Mouse (Mus musculus) limb, embryonic 13.5 days (tissue): ENCODE results near the gene Runx2. TPM values are rescaled to one million over a fixed set of nuclear protein-coding genes. Genes with fewer than 3 reads are reported as not detected.

ENCODE experiments used
- ATAC-seq: fragments of 200-750 bp; cut with Nextera tagmentation; 2 replicates; pipeline ENCODE4 v1.8.0; 2017; ENCODE audit warnings: low read depth, moderate number of reproducible peaks, moderate TSS enrichment; ENCODE audit not compliant: low FRiP score
- H3K27ac ChIP-seq: fragments of 300-500 bp; sonication (generic); 2 replicates; pipeline ENCODE4 v1.5.1; 2015; ENCODE audit warnings: inconsistent platforms, mild to moderate bottlenecking, moderate library complexity
- H3K27me3 ChIP-seq: fragments of 300-500 bp; sonication (generic); 2 replicates; pipeline ENCODE4 v1.6.1; 2015; ENCODE audit warnings: mild to moderate bottlenecking, inconsistent platforms
- H3K36me3 ChIP-seq: fragments of 300-500 bp; sonication (generic); 2 replicates; pipeline ENCODE4 v1.6.1; 2015; ENCODE audit warnings: inconsistent platforms, mild to moderate bottlenecking, moderate library complexity
- H3K4me1 ChIP-seq: fragments of 300-500 bp; sonication (generic); 2 replicates; pipeline ENCODE4 v1.6.1; 2015; ENCODE audit warnings: inconsistent platforms
- H3K4me2 ChIP-seq: fragments of 300-500 bp; sonication (generic); replicated peaks from 2 replicates; pipeline ENCODE4 v1.6.1; 2015; ENCODE audit warnings: inconsistent platforms, mild to moderate bottlenecking, moderate library complexity
- H3K4me3 ChIP-seq: fragments of 300-500 bp; sonication (generic); 2 replicates; pipeline ENCODE4 v1.5.1; 2015; ENCODE audit warnings: moderate library complexity, mild to moderate bottlenecking, inconsistent platforms
- H3K9ac ChIP-seq: fragments of 300-500 bp; sonication (generic); 2 replicates; pipeline ENCODE4 v1.6.1; 2015; ENCODE audit warnings: mild to moderate bottlenecking, inconsistent platforms
- H3K9me3 ChIP-seq: fragments of 300-500 bp; sonication (generic); 2 replicates; pipeline ENCODE4 v1.6.1; 2016; ENCODE audit warnings: inconsistent platforms
- WGBS: fragments of 180-500 bp; shearing (Covaris S2); methylation state at CpG from one replicate; pipeline ENCODE4 v1.1.7; 2015; 5-methylcytosine and 5-hydroxymethylcytosine counted together
- polyA plus RNA-seq: library from polyadenylated mRNA; unstranded; fragments of >200 nt; fragmentation: Nextera tagmentation; extraction: Ambion mirVana; gene quantifications from 2 replicates; pipeline ENCODE4 v1.2.1, GENCODE M21; 2015

Gene Runx2
- polyA plus RNA-seq, 1 experiment from 2014 or later = 15.1 TPM

GRCm38 (mm10) chr17:44599132-44599531 is 215.5 kb downstream of the Runx2 start:
- WGBS = 89% methylated on average over 2 of the region's 2 CpGs
- H3K4me1 ChIP-seq = peaks cover 29% of the 10 kb centered on the region
- H3K9me3 ChIP-seq = no peaks in the 10 kb centered on the region
- ATAC-seq = no peak
- no peak overlapping the region for H3K27ac ChIP-seq
- no peak overlapping the region for H3K4me2 ChIP-seq
- H3K36me3 ChIP-seq = no peaks in the 10 kb centered on the region
- H3K27me3 ChIP-seq = peaks cover 24% of the 10 kb centered on the region
- H3K4me3 ChIP-seq = no peak overlapping the region
- no peak overlapping the region for H3K9ac ChIP-seq

GRCm38 (mm10) chr17:44597918-44598504 is 216.6 kb downstream of the Runx2 start:
- no peaks in the 10 kb centered on the region for H3K36me3 ChIP-seq
- H3K27me3 ChIP-seq = peaks cover 24% of the 10 kb centered on the region
- H3K27ac ChIP-seq = no peak overlapping the region; the same call in 1 of the 2 replicates
- ATAC-seq = no peak
- H3K4me1 ChIP-seq = peaks cover 30% of the 10 kb centered on the region
- 36% methylated on average over 8 of the region's 8 CpGs for WGBS
- no peak overlapping the region; the same call in 1 of the 2 replicates for H3K9ac ChIP-seq
- H3K4me2 ChIP-seq = no peak overlapping the region; the same call in 1 of the 2 replicates
- no peaks in the 10 kb centered on the region for H3K9me3 ChIP-seq
- H3K4me3 ChIP-seq = no peak overlapping the region

- WGBS = 72% methylated on average over 6 of the region's 6 CpGs
- Histone ChIP-seq H3K27ac (no peak overlapping the region), H3K9ac (no peak overlapping the region)
These were observed 221.9 kb downstream of the Runx2 start for GRCm38 (mm10) chr17:44592737-44593090.

DNA sequence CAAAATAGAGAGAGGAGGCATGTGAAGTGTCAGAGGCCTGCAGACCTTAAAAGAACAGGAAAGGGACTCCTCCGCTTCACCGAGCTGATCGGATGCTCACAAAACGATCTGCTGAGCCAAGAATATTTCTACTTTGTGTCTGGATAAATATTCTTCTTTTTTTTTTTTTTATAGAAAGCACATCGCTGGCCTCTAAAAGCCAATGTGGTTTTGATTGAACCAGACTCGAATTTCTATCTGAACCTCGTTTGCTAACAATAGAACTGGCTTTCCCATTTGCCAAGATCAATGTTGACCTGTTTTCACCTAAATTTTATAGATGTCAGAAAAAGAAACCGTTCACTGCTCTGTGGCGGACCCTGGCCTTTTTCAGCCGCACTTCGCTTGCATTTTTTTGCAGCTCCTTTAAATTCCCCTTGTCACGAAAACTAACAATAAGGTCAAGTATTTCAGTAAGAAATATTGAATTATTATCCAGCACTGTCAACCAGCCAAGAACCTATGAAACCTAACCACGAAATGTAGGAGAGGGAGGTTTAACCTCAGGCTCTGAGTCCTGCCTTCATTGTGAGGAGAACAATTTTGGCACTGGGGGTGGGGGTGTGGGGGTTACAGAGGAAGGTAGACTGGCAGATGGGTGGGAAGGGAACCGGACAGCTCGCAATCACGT is 222.4 kb downstream of the Runx2 start:
- ATAC-seq = no peak
- H3K4me2 ChIP-seq = no peak overlapping the region; the same call in 1 of the 2 replicates
- peaks cover 6% of the 10 kb centered on the region for H3K27me3 ChIP-seq
- H3K9ac ChIP-seq = no peak overlapping the region
- WGBS = 38% methylated on average over 16 of the region's 16 CpGs
- H3K9me3 ChIP-seq = no peaks in the 10 kb centered on the region
- no peak overlapping the region for H3K4me3 ChIP-seq
- no peaks in the 10 kb centered on the region for H3K36me3 ChIP-seq
- no peak overlapping the region for H3K27ac ChIP-seq
- H3K4me1 ChIP-seq = peaks cover 38% of the 10 kb centered on the region

More at GRCm38 (mm10) chr17:44592737-44593090, 221.9 kb downstream of the Runx2 start:
- Histone ChIP-seq H3K4me2 (no peak overlapping the region), H3K4me3 (no peak overlapping the region), H3K4me1 (peaks cover 43% of the 10 kb centered on the region), H3K27me3 (peaks cover 10% of the 10 kb centered on the region), H3K36me3 (no peaks in the 10 kb centered on the region), H3K9me3 (no peaks in the 10 kb centered on the region)
- no peak for ATAC-seq

DNA sequence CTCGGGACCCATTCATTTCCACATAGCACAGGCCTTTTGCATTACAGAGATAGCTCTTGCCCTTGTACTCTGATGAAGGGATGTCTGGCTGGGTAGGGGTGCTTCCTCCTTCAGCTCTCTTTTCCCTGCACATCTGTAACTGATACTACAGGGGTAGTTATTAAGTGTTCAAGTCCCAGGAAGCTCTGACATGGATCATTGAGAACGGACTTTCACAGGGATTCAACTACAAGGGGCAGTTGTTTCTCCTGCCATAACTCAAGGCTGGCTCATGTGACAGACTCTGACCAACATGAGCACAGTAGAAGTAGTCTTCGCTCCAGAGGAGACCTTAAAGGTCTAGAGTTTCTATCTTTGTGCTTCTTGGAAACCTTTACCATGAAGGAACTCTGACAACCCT is 226.1 kb downstream of the Runx2 start:
- H3K9me3 ChIP-seq = no peaks in the 10 kb centered on the region
- H3K4me3 ChIP-seq = no peak overlapping the region
- H3K4me2 ChIP-seq = no peak overlapping the region
- H3K9ac ChIP-seq = no peak overlapping the region
- peaks cover 38% of the 10 kb centered on the region for H3K4me1 ChIP-seq
- H3K36me3 ChIP-seq = no peaks in the 10 kb centered on the region
- H3K27ac ChIP-seq = no peak overlapping the region
- H3K27me3 ChIP-seq = peaks cover 10% of the 10 kb centered on the region; the same call in 1 of the 2 replicates
- 63% methylated on average over 3 of the region's 3 CpGs for WGBS
- ATAC-seq = no peak

- Histone ChIP-seq H3K4me2 (no peak overlapping the region), H3K27ac (no peak overlapping the region), H3K27me3 (peaks cover 10% of the 10 kb centered on the region; the same call in 1 of the 2 replicates), H3K36me3 (no peaks in the 10 kb centered on the region), H3K4me1 (peaks cover 37% of the 10 kb centered on the region), H3K9ac (no peak overlapping the region), H3K9me3 (no peaks in the 10 kb centered on the region), H3K4me3 (no peak overlapping the region)
- 73% methylated on average over 3 of the region's 3 CpGs for WGBS
- ATAC-seq = no peak
These were observed 226.6 kb downstream of the Runx2 start for GRCm38 (mm10) chr17:44588020-44588419.

- H3K27me3 ChIP-seq = peaks cover 10% of the 10 kb centered on the region; the same call in 1 of the 2 replicates
- H3K4me3 ChIP-seq = no peak overlapping the region
- WGBS = 66% methylated on average over 3 of the region's 3 CpGs
- H3K4me2 ChIP-seq = no peak overlapping the region
- H3K36me3 ChIP-seq = no peaks in the 10 kb centered on the region
- ATAC-seq = no peak
- no peak overlapping the region for H3K9ac ChIP-seq
- no peak overlapping the region for H3K27ac ChIP-seq
- no peaks in the 10 kb centered on the region for H3K9me3 ChIP-seq
- peaks cover 23% of the 10 kb centered on the region for H3K4me1 ChIP-seq
These were observed 228.4 kb downstream of the Runx2 start for GRCm38 (mm10) chr17:44586196-44586595.

DNA sequence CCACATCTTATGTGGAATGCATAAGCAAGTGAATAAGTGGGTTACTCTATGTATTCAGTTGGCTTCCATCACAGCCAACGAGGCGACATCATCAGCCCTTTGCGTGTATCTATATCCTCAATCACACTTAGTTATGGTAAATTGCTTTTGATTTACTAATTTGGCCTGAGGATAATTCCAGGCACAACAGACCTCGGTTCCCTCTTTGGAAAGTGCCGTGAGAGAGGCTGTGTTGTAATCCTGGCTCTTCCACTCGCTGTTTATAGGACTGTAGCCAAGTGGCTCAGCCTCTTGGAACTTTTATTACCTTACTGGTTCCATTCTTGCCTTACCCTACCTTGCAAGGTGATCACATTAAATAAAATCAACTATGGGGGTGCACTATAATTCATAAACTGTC is 229.8 kb downstream of the Runx2 start:
- WGBS = 62% methylated on average over 6 of the region's 6 CpGs
- Histone ChIP-seq H3K27me3 (peaks cover 10% of the 10 kb centered on the region; the same call in 1 of the 2 replicates), H3K9me3 (no peaks in the 10 kb centered on the region)

DNA sequence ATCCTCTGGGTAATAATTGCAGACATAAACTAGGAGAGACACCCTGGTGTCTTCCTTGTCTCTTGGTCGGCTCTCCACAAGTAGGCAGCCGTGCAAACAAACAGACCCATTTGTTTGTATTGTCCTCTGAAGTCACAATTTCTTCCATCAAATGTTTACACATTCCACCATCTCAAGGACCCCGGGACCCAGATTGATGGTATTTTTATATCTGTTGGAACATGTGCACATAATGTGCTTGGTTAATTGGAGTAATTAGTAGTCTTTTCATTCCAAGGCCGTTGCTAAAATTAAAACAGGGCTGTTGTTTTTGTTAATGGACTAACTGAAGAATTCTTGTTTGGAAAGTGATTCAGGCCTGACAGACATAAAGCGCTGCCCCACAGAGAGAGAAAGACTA is 236.8 kb downstream of the Runx2 start:
- Histone ChIP-seq H3K4me3 (no peak overlapping the region), H3K36me3 (no peaks in the 10 kb centered on the region), H3K4me2 (no peak overlapping the region), H3K4me1 (peaks cover 7% of the 10 kb centered on the region), H3K27me3 (peaks cover 13% of the 10 kb centered on the region; the same call in 1 of the 2 replicates), H3K27ac (no peak overlapping the region), H3K9me3 (no peaks in the 10 kb centered on the region), H3K9ac (no peak overlapping the region)
- ATAC-seq = no peak
- WGBS = 38% methylated on average over 5 of the region's 5 CpGs

More for the DNA sequence above, 229.8 kb downstream of the Runx2 start:
- Histone ChIP-seq H3K36me3 (no peaks in the 10 kb centered on the region), H3K27ac (no peak overlapping the region), H3K4me2 (no peak overlapping the region), H3K4me1 (peaks cover 18% of the 10 kb centered on the region), H3K9ac (no peak overlapping the region), H3K4me3 (no peak overlapping the region)
- no peak for ATAC-seq

GRCm38 (mm10) chr17:44570899-44571298 is 243.7 kb downstream of the Runx2 start:
- H3K4me1 ChIP-seq = peaks cover 29% of the 10 kb centered on the region
- H3K4me3 ChIP-seq = no peak overlapping the region
- peaks cover 56% of the 10 kb centered on the region for H3K27me3 ChIP-seq
- 86% methylated on average over 5 of the region's 5 CpGs for WGBS
- no peaks in the 10 kb centered on the region for H3K36me3 ChIP-seq
- no peak overlapping the region for H3K9ac ChIP-seq
- H3K9me3 ChIP-seq = no peaks in the 10 kb centered on the region
- no peak for ATAC-seq
- no peak overlapping the region for H3K4me2 ChIP-seq
- no peak overlapping the region for H3K27ac ChIP-seq

- Histone ChIP-seq H3K9ac (no peak overlapping the region), H3K36me3 (no peaks in the 10 kb centered on the region), H3K27ac (no peak overlapping the region), H3K27me3 (peaks cover 58% of the 10 kb centered on the region), H3K4me2 (no peak overlapping the region), H3K4me1 (peaks cover 44% of the 10 kb centered on the region), H3K9me3 (no peaks in the 10 kb centered on the region), H3K4me3 (no peak overlapping the region)
- ATAC-seq = no peak
- WGBS = 87% methylated on average over 8 of the region's 8 CpGs
These were observed 245.5 kb downstream of the Runx2 start for GRCm38 (mm10) chr17:44569020-44569621.

GRCm38 (mm10) chr17:44566992-44567391 is 247.6 kb downstream of the Runx2 start:
- Histone ChIP-seq H3K4me3 (no peak overlapping the region), H3K4me2 (no peak overlapping the region), H3K4me1 (peaks cover 52% of the 10 kb centered on the region), H3K27me3 (peaks cover 72% of the 10 kb centered on the region), H3K9ac (no peak overlapping the region), H3K27ac (no peak overlapping the region), H3K9me3 (no peaks in the 10 kb centered on the region), H3K36me3 (no peaks in the 10 kb centered on the region)
- 81% methylated on average over 5 of the region's 5 CpGs for WGBS
- ATAC-seq = no peak
